Mouse (Mus musculus): ENCODE results near the gene Masp2. TPM values are rescaled to one million over a fixed set of nuclear protein-coding genes. Genes with fewer than 3 reads are reported as not detected.
A peak's percentile ranks its signal among the peaks of the same experiment; 100 is the strongest.

The Masp2 gene
- polyA plus RNA-seq (2015; fragmentation: Nextera tagmentation; extraction: Ambion mirVana): 0.34 TPM in 1 of 2 replicates, not detected in the other

DNA sequence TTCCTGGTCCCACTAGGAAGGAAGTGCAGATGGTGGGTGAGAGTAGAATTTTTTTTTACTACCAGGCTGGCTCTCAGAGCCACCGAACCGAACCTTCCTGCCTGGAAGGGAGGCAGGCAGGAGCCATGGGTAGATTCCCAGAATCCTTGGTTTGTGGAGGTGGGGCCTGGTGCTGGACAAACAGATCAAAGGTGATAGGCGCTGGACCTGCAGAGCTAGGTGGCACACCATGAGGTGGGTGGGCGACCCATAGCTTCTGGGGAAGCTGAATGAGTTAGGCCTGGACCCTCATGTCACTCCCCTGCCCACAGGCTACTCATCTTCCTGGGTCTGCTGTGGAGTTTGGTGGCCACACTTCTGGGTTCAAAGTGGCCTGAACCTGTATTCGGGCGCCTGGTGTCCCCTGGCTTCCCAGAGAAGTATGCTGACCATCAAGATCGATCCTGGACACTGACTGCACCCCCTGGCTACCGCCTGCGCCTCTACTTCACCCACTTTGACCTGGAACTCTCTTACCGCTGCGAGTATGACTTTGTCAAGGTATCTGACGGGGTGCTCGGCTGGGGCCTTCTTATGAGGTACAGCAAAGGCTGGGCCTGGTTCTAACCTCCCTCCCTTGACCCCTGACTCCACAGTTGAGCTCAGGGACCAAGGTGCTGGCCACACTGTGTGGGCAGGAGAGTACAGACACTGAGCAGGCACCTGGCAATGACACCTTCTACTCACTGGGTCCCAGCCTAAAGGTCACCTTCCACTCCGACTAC lies at the start of gene Masp2:
TSS of gene Masp2 (plus strand) at position 198 of the 764 bp plus-strand sequence.
- DNase-seq (ENCODE audit: low spot score): no peak

GRCm38 (mm10) chr4:148557766-148558165 lies 44.6 kb upstream of the Masp2 start:
- no peak for DNase-seq (ENCODE audit: low spot score)

GRCm38 (mm10) chr4:148558297-148559000 lies 43.9 kb upstream of the Masp2 start, which contains the start of gene Exosc10:
Gene Exosc10, plus strand, starts transcription at chr4:148558429.
- DNase-seq (ENCODE audit: low spot score): peak; percentile 94

- DNase-seq (ENCODE audit: low spot score): no peak
Observed at GRCm38 (mm10) chr4:148562676-148563075, 39.7 kb upstream of the Masp2 start.

GRCm38 (mm10) chr4:148563595-148563994 lies 38.8 kb upstream of the Masp2 start:
- DNase-seq (ENCODE audit: low spot score): no peak

GRCm38 (mm10) chr4:148570138-148570537 lies 32.2 kb upstream of the Masp2 start:
- DNase-seq (ENCODE audit: low spot score): no peak

DNA sequence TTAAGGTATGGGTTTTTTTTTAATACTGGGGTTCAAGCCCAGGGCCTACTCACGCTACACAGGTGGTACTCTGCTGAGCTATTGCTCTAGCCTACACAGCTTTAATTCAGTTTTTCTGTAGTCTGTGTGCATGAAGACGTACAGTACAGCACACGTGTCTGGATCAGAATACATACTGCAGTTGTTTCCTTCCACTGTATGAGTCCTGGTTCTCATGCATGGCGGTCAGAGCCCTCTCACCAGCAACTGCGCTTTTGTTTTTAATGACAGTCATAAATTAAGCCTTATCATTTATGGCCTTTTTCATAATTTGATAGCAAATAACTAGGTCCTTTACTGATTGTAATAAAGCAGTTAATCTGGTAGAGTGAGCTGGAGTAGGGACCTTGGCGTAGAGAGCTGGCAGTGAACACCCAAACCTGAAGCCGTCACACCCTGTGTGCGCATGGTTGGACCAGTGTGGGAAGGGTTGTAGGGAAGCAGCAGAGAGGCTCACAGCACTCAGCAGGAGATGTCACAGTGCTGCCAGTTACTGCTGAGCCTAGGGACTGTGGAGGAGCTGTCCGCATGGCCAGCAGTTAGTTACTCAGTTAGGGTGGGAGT lies 31.6 kb upstream of the Masp2 start:
- no peak for DNase-seq (ENCODE audit: low spot score)

DNA sequence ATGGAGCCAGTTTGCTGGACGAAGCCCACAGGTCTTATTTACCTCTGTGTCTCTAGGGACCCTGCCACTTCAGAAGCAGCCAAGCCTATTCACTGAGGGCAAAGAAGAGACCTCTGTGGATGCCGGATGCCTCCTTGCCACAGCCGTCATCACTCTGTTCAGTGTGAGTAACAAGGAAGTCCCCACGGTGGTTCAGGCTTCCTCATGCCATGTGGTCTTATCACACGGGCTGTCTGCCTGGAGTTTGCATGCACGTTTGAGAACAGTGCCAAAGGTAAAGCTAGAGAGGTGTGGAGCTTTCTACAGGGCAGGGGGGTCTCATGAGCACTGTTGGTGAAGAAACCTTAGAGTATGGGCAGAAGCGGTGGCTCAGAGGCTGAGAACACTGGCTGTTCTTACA lies 29.1 kb upstream of the Masp2 start:
- DNase-seq (ENCODE audit: low spot score): no peak

DNA sequence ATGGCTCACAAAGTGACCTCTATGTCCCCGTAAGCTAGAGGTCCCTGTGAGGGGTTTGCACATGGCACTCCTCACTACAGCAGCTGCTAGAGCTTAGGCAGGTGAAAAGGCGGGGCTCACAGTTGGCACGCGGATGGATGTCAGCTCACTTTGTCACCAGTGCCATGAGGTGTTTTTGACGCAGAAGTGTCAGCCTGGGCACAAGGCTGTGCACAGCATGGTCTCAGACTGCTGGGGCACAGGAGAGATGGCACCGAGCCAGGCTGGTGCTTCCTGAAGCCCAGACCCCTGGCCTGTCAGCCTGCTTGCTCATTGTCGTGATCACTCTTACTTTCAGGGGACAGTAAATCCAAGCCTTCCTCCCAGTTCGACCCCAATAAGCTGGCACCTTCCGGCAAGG lies 21.6 kb upstream of the Masp2 start:
- no peak for DNase-seq (ENCODE audit: low spot score)

DNA sequence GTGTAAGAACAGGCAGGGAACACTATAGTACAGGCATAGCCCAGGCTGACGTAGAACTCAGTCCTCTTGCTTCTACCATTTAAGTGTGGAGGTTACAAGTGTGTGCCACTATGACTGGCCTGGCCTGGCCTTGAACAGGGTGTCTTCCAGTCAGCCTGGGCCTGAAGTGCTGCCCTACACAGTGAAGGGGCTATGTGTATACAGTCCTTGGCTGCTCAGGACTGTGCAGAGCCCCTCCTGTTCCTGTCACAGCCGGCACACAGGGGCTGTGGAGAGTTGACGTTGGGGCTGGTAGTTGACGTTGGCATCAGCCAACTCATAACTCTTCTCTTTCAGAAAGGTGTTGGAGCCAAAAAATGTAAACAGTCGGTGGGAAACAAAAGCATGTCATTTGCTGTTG lies 20.9 kb upstream of the Masp2 start:
- DNase-seq (ENCODE audit: low spot score): no peak

DNA sequence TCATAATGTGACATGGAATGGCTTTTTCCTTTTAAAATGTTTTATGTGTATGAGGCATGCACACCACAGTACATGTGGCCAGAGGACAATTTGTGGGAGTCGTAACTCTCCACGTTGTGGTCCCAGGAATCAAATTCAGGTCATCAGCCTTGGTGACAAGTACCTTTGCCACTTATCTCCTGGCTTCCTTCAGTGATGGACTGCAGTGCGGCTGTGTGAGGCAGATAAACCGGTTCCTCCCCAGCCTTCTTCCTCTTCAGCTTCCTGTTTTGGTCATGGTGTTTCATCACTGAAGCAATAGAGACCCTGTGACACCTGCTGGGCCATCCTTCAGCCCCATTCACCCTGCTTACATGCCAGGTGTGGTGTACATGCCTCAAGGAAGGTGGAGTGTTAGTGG lies 19.1 kb upstream of the Masp2 start:
- no peak for DNase-seq (ENCODE audit: low spot score)

DNA sequence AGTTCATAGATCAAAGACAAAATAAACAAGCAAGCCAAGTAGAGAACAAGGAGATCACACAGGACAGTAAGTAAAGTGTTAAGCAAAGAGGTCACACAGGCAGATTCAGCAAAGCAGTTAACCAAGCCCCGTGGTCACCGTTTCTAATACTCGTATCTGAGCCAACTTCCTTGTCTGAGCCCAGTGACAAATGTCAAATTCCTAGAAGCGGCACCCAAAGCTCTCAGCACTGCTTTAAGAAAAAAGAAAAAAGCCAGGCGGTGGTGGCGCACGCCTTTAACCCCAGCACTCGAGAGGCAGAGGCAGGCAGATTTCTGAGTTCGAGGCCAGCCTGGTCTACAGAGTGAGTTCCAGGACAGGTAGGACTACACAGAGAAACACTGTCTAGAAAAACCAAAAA lies 15.7 kb upstream of the Masp2 start:
- no peak for DNase-seq (ENCODE audit: low spot score)

DNA sequence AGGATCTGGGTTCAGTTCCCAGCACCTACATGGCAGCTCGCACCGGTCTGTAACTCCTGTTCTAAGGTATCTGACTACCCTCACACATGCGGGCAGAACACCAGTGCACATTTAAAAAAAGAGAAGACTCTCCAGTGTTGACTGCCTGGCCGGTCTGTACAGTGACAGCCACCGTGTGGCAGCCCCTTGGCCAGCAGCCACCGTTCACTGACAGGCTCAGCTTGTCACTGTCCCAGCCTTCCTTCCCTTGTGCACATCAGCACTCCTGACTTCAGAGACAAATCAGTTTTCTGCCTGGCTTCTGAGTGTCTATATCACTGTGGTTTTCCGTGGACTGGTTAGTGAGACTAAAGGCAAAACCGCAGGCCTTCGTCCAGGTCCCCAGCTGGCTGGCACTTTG lies 13.6 kb upstream of the Masp2 start:
- no peak for DNase-seq (ENCODE audit: low spot score)

- DNase-seq (ENCODE audit: low spot score): no peak
Observed at GRCm38 (mm10) chr4:148589565-148589964, 12.8 kb upstream of the Masp2 start.

GRCm38 (mm10) chr4:148590421-148591170 lies 11.8 kb upstream of the Masp2 start:
- peak; percentile 21 for DNase-seq (ENCODE audit: low spot score)

DNA sequence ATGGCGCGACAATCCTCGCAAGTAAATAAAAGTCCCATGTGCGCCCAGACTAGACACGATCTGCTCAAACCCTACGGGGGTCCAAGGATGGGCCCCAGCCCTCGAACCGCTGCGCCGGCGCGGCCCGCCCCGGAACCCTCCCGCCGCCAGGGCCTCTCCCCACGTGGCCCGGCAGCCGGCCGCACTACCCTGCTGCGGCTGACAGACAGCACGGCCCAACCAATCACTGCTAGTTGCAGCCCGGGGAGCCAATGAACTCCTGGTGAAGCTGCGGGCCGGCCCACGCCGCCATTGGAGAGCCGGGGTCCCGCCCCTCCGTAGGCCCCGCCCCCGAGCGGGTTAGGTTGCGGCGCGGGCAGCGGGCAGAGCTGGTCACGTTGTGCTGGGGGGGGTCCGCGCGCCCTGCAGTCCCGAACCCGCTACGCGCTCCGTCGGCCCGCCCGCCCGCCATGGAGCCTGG lies 11.2 kb upstream of the Masp2 start, which contains the start of gene Srm:
TSS of gene Srm (plus strand) at position 333 of the 460 bp plus-strand sequence.
- DNase-seq (ENCODE audit: low spot score): peak; percentile 96

GRCm38 (mm10) chr4:148591637-148592380 lies 10.5 kb upstream of the Masp2 start:
- DNase-seq (ENCODE audit: low spot score): peak; percentile 28

DNA sequence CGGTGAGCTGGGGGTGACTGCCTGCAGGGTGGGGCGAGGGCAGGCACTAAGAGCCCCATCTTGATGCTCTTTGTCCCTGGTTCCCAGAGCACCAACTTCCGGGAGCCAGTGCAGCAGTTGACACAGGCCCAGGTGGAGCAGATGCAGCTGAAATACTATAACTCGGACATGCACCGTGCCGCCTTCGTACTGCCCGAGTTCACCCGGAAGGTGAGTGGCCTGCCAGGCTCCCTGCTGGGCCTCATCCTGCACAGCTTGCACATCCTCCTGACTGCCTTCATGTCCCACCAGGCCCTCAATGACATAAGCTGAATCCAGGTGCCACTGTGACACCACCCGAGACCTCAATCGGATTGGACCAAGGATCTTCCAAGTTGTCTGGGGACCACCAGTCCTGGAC lies 8.4 kb upstream of the Masp2 start:
- DNase-seq (ENCODE audit: low spot score): no peak

DNA sequence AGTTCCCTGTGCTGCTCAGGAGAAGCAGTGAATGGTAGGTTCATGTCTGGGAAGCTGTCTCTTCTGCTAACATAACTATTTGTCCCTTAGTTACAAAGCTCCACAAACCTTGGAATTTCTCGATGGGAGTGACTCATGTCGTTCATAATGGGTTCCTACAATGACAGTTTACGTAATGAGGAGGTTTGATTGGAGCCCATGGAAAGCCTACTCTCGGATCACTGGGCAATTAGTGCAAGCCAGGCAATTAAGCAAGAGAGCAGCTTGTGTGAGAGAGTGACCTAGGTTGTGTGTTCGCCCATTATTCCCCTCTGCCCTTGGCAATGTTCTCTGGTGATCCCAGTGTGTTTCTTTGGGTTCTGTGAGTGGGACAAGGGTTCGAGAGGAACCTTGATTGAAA lies 6.4 kb upstream of the Masp2 start:
- DNase-seq (ENCODE audit: low spot score): no peak

GRCm38 (mm10) chr4:148596731-148597130 lies 5.6 kb upstream of the Masp2 start:
- no peak for DNase-seq (ENCODE audit: low spot score)

DNA sequence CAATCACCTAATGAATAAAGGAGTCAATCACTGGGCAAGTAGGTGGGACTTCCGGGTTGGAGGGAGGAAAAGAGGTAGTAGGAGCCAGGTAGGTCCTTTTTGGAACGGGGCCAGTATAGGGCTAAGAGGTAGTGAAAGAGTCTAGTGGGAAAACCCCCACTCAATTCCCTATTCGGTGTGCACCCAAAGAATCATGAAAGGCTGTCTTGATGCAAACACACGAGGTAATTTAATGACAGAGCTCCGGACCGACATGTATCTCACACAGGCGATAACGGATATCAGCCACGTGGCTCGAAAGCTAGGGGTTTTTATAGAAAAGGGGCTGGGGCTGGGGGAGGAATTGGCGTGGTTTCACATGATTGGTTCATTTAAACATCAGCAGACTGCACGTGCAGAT lies 3.5 kb upstream of the Masp2 start:
- no peak for DNase-seq (ENCODE audit: low spot score)

Measured in thymus, postnatal 0 days (tissue).